Mouse (Mus musculus) lung, embryonic 16.5 days (tissue): ENCODE measurements around the gene Kif5c. TPM values are rescaled to one million over a fixed set of nuclear protein-coding genes. Genes with fewer than 3 reads are reported as not detected.

Experiments used
- ATAC-seq: fragments of 200-750 bp; cut with Nextera tagmentation; 2 replicates; pipeline ENCODE4 v1.8.0; 2017; ENCODE audit warnings: low read depth, mild to moderate bottlenecking, moderate library complexity
- H3K27ac ChIP-seq: fragments of 300-500 bp; sonication (generic); 2 replicates; pipeline ENCODE4 v1.5.1; 2014; ENCODE audit warnings: mild to moderate bottlenecking, control low read depth, low read length
- H3K27me3 ChIP-seq: fragments of 300-500 bp; sonication (generic); 2 replicates; pipeline ENCODE4 v1.6.1; 2014; ENCODE audit warnings: low read depth, low read length, mixed read lengths; ENCODE audit not compliant: control insufficient read depth, insufficient read depth
- H3K36me3 ChIP-seq: fragments of 300-500 bp; sonication (generic); 2 replicates; pipeline ENCODE4 v1.6.1; 2014; ENCODE audit warnings: low read length; ENCODE audit not compliant: control insufficient read depth, insufficient read depth
- H3K4me1 ChIP-seq: fragments of 300-500 bp; sonication (generic); replicated peaks from 2 replicates; pipeline ENCODE4 v1.6.1; 2014; ENCODE audit warnings: low read length, mixed read lengths; ENCODE audit not compliant: control insufficient read depth, insufficient read depth
- H3K4me2 ChIP-seq: fragments of 300-500 bp; sonication (generic); 2 replicates; pipeline ENCODE4 v1.6.1; 2014; ENCODE audit warnings: low read depth, low read length, control low read depth
- H3K4me3 ChIP-seq: fragments of 300-500 bp; sonication (generic); 2 replicates; pipeline ENCODE4 v1.5.1; 2014; ENCODE audit warnings: mild to moderate bottlenecking, low read length, control low read depth
- H3K9ac ChIP-seq: fragments of 300-500 bp; sonication (generic); 2 replicates; pipeline ENCODE4 v1.6.1; 2014; ENCODE audit warnings: low read length, control low read depth
- H3K9me3 ChIP-seq: fragments of 300-500 bp; sonication (generic); 2 replicates; pipeline ENCODE4 v1.6.1; 2016; ENCODE audit warnings: low read length; ENCODE audit not compliant: control insufficient read depth
- WGBS: fragments of 180-500 bp; shearing (Covaris S2); extraction: QIAGEN DNeasy Blood & Tissue Kit; methylation state at CpG from one replicate; pipeline ENCODE4 v1.1.7; 2014; 5-methylcytosine and 5-hydroxymethylcytosine counted together
- polyA plus RNA-seq: library from polyadenylated mRNA; unstranded; fragments of >200 nt; fragmentation: Nextera tagmentation; extraction: Ambion mirVana; gene quantifications from 2 replicates; pipeline ENCODE4 v1.2.1, GENCODE M21; 2015

The Kif5c gene
- polyA plus RNA-seq, 1 experiment from 2014 or later, result 0.85 TPM

- ATAC-seq, result no peak
- Histone ChIP-seq H3K4me2 (no peak overlapping the region), H3K9ac (no peak overlapping the region), H3K27ac (no peak overlapping the region), H3K4me1 (0 out of 2 replicates have a peak, but pooled peaks cover 3% of the 10 kb centered on the region), H3K27me3 (peaks cover 34% of the 10 kb centered on the region), H3K9me3 (no peaks in the 10 kb centered on the region), H3K36me3 (no peaks in the 10 kb centered on the region), H3K4me3 (no peak overlapping the region)
- 68% methylated on average over 6 of the region's 6 CpGs for WGBS
These were observed 170.0 kb downstream of the Kif5c start for GRCm38 (mm10) chr2:49789078-49789477.

- H3K4me2 ChIP-seq, result no peak overlapping the region
- ATAC-seq, result no peak
- H3K27ac ChIP-seq, result no peak overlapping the region
- peaks cover 34% of the 10 kb centered on the region for H3K27me3 ChIP-seq
- H3K9ac ChIP-seq, result no peak overlapping the region
- H3K4me1 ChIP-seq, result 0 out of 2 replicates have a peak, but pooled peaks cover 3% of the 10 kb centered on the region
- WGBS, result 70% methylated on average over 5 of the region's 5 CpGs
- no peak overlapping the region for H3K4me3 ChIP-seq
- H3K36me3 ChIP-seq, result no peaks in the 10 kb centered on the region
- no peaks in the 10 kb centered on the region for H3K9me3 ChIP-seq
These were observed 170.4 kb downstream of the Kif5c start for GRCm38 (mm10) chr2:49789504-49789903.

- no peak overlapping the region for H3K27ac ChIP-seq
- H3K4me1 ChIP-seq, result 0 out of 2 replicates have a peak, but pooled peaks cover 2% of the 10 kb centered on the region
- ATAC-seq, result peak; percentile 34; the same call in 1 of the 2 replicates
- no peaks in the 10 kb centered on the region for H3K36me3 ChIP-seq
- H3K9ac ChIP-seq, result no peak overlapping the region
- no peak overlapping the region for H3K4me3 ChIP-seq
- H3K4me2 ChIP-seq, result no peak overlapping the region
- 34% methylated on average over 14 of the region's 14 CpGs for WGBS
- H3K9me3 ChIP-seq, result no peaks in the 10 kb centered on the region
- peaks cover 2% of the 10 kb centered on the region; the same call in 1 of the 2 replicates for H3K27me3 ChIP-seq
These were observed 178.5 kb downstream of the Kif5c start for GRCm38 (mm10) chr2:49797444-49798143.

- Histone ChIP-seq H3K36me3 (no peaks in the 10 kb centered on the region), H3K9me3 (no peaks in the 10 kb centered on the region), H3K9ac (no peak overlapping the region), H3K27me3 (no peaks in the 10 kb centered on the region), H3K4me3 (no peak overlapping the region), H3K4me2 (no peak overlapping the region), H3K27ac (no peak overlapping the region), H3K4me1 (no peaks in the 10 kb centered on the region)
- 58% methylated on average over 8 of the region's 8 CpGs for WGBS
- ATAC-seq, result no peak
These were observed 185.3 kb downstream of the Kif5c start for GRCm38 (mm10) chr2:49804448-49804847.

- Histone ChIP-seq H3K4me3 (no peak overlapping the region), H3K27ac (no peak overlapping the region), H3K27me3 (no peaks in the 10 kb centered on the region), H3K4me1 (no peaks in the 10 kb centered on the region), H3K9me3 (no peaks in the 10 kb centered on the region), H3K4me2 (no peak overlapping the region), H3K36me3 (no peaks in the 10 kb centered on the region), H3K9ac (no peak overlapping the region)
- ATAC-seq, result no peak
- 80% methylated on average over 11 of the region's 11 CpGs for WGBS
These were observed 186.8 kb downstream of the Kif5c start for GRCm38 (mm10) chr2:49805736-49806371.

DNA sequence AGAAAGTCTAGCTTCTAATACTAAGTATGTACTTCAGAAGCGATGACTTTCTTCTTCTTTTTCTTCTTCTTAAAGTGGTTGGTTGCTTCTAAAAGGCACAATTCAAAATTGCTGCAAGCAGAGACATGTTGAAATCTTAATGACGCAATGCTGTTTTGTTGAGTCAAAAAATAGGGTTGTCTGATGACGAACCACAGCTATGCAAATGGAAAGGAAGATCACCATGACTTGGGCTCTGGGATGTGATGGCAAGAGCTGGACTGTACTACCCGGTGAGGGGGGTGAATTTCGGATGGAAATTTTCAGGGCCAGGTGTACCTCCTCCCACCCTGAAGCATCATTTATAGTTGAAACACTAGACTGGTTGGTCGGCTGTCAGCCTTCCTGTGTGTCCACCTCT lies 190.4 kb downstream of the Kif5c start:
- Histone ChIP-seq H3K27me3 (no peaks in the 10 kb centered on the region), H3K4me2 (no peak overlapping the region), H3K4me3 (no peak overlapping the region), H3K4me1 (peaks cover 8% of the 10 kb centered on the region), H3K9ac (no peak overlapping the region), H3K36me3 (no peaks in the 10 kb centered on the region), H3K9me3 (no peaks in the 10 kb centered on the region), H3K27ac (no peak overlapping the region)
- no peak for ATAC-seq
- 66% methylated on average over 6 of the region's 6 CpGs for WGBS

GRCm38 (mm10) chr2:49811420-49811819 lies 192.3 kb downstream of the Kif5c start:
- Histone ChIP-seq H3K27ac (peak overlapping the region; percentile 77), H3K27me3 (no peaks in the 10 kb centered on the region), H3K4me2 (peak overlapping the region; percentile 1; the same call in 1 of the 2 replicates), H3K4me1 (peaks cover 8% of the 10 kb centered on the region), H3K36me3 (no peaks in the 10 kb centered on the region), H3K9ac (no peak overlapping the region), H3K9me3 (no peaks in the 10 kb centered on the region), H3K4me3 (no peak overlapping the region)
- 15% methylated on average over 11 of the region's 11 CpGs for WGBS
- peak; percentile 32 for ATAC-seq

- Histone ChIP-seq H3K4me2 (0 out of 2 replicates have a peak overlapping the region, but pooled peaks have one; percentile 1), H3K36me3 (no peaks in the 10 kb centered on the region), H3K4me1 (peaks cover 8% of the 10 kb centered on the region), H3K9ac (no peak overlapping the region), H3K27ac (peak overlapping the region; percentile 77), H3K9me3 (no peaks in the 10 kb centered on the region), H3K27me3 (no peaks in the 10 kb centered on the region), H3K4me3 (no peak overlapping the region)
- peak; percentile 90 for ATAC-seq
- 7% methylated on average over 4 of the region's 4 CpGs for WGBS
These were observed 192.8 kb downstream of the Kif5c start for GRCm38 (mm10) chr2:49811871-49812363.

DNA sequence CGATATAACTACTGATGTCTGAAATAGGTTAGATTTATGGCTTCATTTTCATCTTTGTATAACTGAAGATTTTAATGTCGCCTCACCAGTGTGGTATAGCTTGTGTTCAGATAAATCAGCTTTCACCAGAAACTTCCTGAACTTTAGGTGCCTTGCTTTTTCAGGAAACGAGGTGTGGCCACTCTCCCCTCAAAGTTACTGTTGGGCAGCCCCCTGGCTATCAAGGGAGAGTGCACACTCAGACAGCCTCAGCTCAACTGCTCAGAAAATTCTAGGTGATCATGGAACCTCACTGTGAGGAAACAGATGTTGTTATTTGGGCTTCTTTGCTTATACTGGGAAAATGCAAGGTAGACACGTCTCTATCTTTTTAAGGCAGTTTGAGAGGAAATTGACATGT lies 194.1 kb downstream of the Kif5c start:
- no peak overlapping the region for H3K4me2 ChIP-seq
- H3K4me1 ChIP-seq, result peaks cover 8% of the 10 kb centered on the region
- 54% methylated on average over 4 of the region's 4 CpGs for WGBS

More for the DNA sequence above, 194.1 kb downstream of the Kif5c start:
- Histone ChIP-seq H3K27me3 (no peaks in the 10 kb centered on the region), H3K36me3 (no peaks in the 10 kb centered on the region), H3K9ac (no peak overlapping the region), H3K4me3 (no peak overlapping the region), H3K27ac (no peak overlapping the region), H3K9me3 (no peaks in the 10 kb centered on the region)
- ATAC-seq, result no peak
